Mouse (Mus musculus): ENCODE data around the gene Phex.

GRCm38 (mm10) chrX:157378822-157379221 is 36.3 kb downstream of the Phex start:
- TF ChIP-seq CTCF (IDR thresholded peaks at IDR 0.05; ENCODE audit: control insufficient read depth, insufficient read depth, low read length) = no peak
- TF ChIP-seq POLR2A (IDR thresholded peaks at IDR 0.05; ENCODE audit: borderline replicate concordance, control insufficient read depth, low read depth, low read length) = no peak
